Mouse (Mus musculus) adipocyte (in vitro differentiated cells): ENCODE results near the gene Catsper4.

Experiments used
- DNase-seq: peaks from one replicate; pipeline ENCODE4 v3.0.0-alpha.2; 2016; ENCODE audit warnings: low spot score

Gene Catsper4

DNA sequence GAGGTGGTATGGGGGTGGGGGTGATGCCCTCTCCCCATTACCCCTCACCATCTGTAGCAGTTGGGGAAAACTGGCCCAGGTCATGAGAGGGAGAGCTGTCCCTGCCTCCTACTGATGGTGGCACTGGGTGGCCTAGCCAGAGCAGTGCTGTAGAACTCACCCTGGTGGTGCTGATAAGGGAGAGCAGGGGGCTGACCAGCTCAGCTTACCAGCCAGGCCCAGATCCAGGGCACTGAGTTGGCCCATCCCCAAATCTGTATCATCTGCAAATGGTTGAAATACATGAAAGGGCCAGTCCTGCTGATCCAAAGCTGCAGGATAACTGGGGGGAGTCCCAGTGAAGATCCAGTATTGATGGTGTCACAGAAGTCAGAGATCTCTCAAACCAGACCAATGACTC lies 45.4 kb downstream of the Catsper4 start:
- DNase-seq: no peak

DNA sequence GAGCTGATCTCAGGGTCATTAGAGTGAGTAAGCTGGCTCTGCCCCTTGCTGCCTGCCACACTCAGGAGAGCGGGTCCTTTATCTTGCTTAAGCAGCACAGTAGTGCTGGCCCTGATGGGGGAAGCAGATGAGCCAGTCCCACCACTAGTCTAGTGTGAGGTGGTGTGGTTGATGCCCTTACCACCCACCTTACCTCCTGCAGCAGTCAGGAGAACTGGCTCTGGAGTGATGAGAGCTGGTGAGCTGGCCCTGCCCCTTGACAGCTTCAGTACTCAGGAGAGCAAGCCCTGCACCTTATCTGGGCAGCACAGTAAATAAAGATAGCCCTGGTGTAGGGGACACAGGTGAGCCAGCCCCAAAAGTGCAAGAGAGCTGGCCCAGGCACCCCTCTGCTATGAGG lies 46.1 kb downstream of the Catsper4 start:
- DNase-seq: no peak

DNA sequence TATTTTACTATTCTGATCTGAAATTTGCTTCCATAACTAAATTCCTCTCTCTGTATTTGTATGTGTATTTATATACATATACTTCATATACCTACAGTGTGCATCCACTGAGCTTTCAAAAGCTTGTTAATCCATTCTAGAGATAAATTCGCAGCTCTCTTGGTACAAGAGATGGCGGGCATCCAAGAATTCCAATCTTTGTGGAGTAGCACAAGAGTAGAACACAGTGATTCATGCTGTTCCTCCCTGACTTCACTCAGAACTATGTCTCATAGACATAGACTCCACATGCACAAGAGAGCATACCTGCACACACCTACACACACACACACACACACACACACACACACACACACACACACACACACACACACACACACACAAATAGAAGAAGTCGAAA lies 54.8 kb downstream of the Catsper4 start:
- DNase-seq: peak; percentile 23

DNA sequence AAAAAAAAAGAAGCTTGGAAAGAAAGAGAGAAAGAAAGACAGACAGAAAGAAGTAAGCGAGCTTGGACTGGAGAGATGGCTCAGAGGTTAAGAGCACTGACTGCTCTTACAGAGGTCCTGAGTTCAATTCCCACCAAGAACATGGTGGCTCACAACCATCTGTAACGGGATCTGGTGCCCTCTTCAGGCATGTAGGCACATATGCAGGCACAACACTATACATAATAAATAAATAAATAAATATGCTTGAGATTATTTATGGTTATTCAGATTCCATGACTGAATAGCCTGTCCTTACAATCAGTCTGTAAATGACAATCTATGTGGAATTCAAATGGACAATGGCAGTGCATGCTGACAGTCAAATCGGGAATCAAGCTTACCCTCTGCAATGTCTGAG lies 60.3 kb downstream of the Catsper4 start:
- DNase-seq: no peak

DNA sequence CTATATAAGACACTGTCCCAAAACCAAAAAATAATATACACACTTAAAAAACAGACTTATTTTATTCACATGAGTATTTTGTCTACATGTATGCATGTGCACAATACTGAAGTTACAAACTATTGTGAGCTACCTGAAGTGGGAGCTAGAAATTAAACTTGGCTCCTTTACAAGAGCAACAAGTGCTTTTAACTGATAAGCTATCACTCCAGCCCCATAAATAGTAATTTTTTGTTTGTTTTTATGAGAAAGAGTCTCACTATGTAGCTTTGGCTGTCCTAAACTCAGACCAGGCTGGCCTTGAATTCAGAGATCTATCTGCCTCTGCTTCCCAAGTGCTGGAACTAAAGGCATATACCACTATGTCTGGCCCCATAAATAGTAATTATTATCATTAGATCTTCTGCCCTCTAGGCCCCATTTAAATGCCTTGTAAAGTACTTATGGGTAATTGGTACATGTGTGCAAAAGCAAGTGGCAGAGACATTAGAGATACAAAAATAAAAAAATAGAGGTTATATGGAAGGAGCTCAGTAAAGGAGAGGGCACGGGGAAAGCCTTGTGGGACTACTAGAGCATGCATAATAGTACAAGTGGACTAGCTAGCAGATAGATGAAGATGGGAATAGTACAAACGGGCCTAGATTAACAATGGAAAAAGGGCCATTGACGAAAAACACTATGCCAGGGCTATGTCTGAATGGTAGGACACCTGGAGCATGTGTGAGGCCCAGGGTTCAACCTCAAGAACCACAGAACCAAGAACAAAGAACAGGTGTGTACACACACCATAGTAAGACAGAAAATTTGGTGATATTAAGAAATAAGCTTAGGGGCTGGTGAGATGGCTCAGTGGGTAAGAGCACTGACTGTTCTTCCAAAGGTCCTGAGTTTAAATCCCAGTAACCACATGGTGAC lies 61.4 kb downstream of the Catsper4 start:
- DNase-seq: no peak

DNA sequence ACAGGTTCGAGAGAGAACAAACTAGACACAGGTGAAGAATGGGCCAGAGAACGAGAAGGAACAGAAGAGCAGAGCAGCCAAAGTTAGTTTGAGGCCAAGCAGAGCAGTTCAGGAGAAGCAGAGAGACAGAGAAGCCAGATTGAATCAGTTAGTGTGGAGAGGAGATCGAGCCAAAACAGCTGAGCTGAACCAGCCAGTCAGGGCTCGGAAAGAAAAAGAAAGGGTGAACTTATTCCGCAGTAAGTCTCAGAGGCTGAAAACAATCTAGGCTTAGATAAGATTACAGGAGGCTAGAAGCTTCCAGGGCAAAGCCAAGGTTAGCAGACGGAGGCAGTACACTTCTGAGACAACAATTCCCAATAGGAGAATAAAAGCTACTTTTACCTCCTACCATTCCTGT lies 62.2 kb downstream of the Catsper4 start:
- DNase-seq: no peak

DNA sequence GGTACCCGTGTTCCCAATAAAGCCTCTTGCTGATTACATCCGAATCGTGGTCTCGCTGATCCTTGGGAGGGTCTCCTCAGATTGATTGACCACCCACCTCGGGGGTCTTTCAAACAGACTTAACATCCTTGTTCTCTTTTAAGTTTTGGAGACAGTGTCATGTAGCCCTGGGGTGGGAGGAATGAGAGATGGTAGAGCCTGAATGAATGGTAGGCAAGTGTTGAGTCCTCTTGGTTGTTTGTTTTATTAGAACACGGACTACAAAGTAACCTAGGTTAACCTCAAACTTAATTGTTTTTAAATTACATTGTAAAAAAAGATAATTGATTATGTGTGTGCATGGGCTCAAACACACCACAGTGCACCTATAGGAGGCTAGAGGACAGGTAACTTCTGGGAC lies 62.6 kb downstream of the Catsper4 start:
- DNase-seq: no peak
